Mouse (Mus musculus): ENCODE results near the gene Lrch4.

GRCm38 (mm10) chr5:137672361-137672760, 43.4 kb downstream of the Lrch4 start:
- no peak for TF ChIP-seq CTCF (IDR thresholded peaks at IDR 0.05; ENCODE audit: insufficient read depth, low read depth, low read length)
- no peak for TF ChIP-seq POLR2A (IDR thresholded peaks at IDR 0.05; ENCODE audit: insufficient read depth, low read depth, low read length)

Measured in olfactory bulb, adult 2 months (tissue).